Mouse (Mus musculus) heart, adult 2 months (tissue): ENCODE results near the gene Gm20390. TPM values are rescaled to one million over a fixed set of nuclear protein-coding genes. Genes with fewer than 3 reads are reported as not detected.
A peak's percentile ranks its signal among the peaks of the same experiment; 100 is the strongest.

Source experiments
- DNase-seq, 2 experiments: peaks; one replicate each; pipeline ENCODE4 v3.0.0; 2021
- H3K27ac ChIP-seq: fragments of 200-600 bp; 2 replicates; pipeline ENCODE4 v1.8.1; 2022
- H3K27me3 ChIP-seq: fragments of 200-500 bp; 2 replicates; pipeline ENCODE4 v1.6.1; 2012; ENCODE audit warnings: mild to moderate bottlenecking, low read length, inconsistent platforms, mixed read lengths; ENCODE audit not compliant: control insufficient read depth, insufficient read depth
- H3K36me3 ChIP-seq: fragments of 200-500 bp; 2 replicates; pipeline ENCODE4 v1.6.1; 2012; ENCODE audit warnings: low read length, inconsistent platforms; ENCODE audit not compliant: control insufficient read depth, insufficient read depth
- H3K4me1 ChIP-seq: fragments of 200-500 bp; 2 replicates; pipeline ENCODE4 v1.6.1; 2011; ENCODE audit warnings: low read length; ENCODE audit not compliant: control insufficient read depth, insufficient read depth
- H3K4me3 ChIP-seq: fragments of 200-600 bp; 2 replicates; pipeline ENCODE4 v1.8.1; 2022
- H3K79me2 ChIP-seq: fragments of 200-500 bp; replicated peaks from 2 replicates; pipeline ENCODE4 v1.6.1; 2012; ENCODE audit warnings: mild to moderate bottlenecking, inconsistent platforms, low read length, moderate library complexity, mixed read lengths; ENCODE audit not compliant: control insufficient read depth, insufficient read depth
- H3K9ac ChIP-seq: fragments of 200-500 bp; 2 replicates; pipeline ENCODE4 v1.6.1; 2012; ENCODE audit warnings: low read depth, mild to moderate bottlenecking, control low read depth, inconsistent platforms, low read length, mixed read lengths
- CTCF ChIP-seq: fragments of 200-600 bp; IDR thresholded peaks from 2 replicates; pipeline ENCODE4 v1.8.1; 2022; ENCODE audit warnings: antibody characterized with exemption, mild to moderate bottlenecking, moderate library complexity
- EP300 ChIP-seq: fragments of 200-500 bp; IDR thresholded peaks from 2 replicates; pipeline ENCODE4 v1.6.1; 2011; ENCODE audit warnings: low read depth, low read length, control low read depth; ENCODE audit not compliant: insufficient read depth
- POLR2A ChIP-seq: fragments of 200-500 bp; IDR thresholded peaks from 2 replicates; pipeline ENCODE4 v1.6.1; 2011; ENCODE audit warnings: mild to moderate bottlenecking, low read depth, low read length, control low read depth; ENCODE audit not compliant: insufficient read depth
- WGBS: fragments of 180-500 bp; shearing (Covaris S2); methylation state at CpG from one replicate; pipeline ENCODE4 v1.1.7; 2018; 5-methylcytosine and 5-hydroxymethylcytosine counted together
- intact Hi-C: fragments of 180-260 bp; cut with DNase I; formaldehyde crosslinking; loops from one replicate; pipeline ENCODE4 v1.15.1; 2025
- polyA plus RNA-seq: library from polyadenylated mRNA; depleted of rRNA; stranded (reverse); fragments of >200 nt; gene quantifications from 2 replicates; pipeline ENCODE4 v1.2.3, GENCODE M21; 2012
- total RNA-seq, 2 experiments: library from RNA; stranded (reverse); gene quantifications; 2 replicates each; pipeline ENCODE4 v1.2.3; 2021

The Gm20390 gene
- total and polyA plus RNA-seq, 3 experiments = 7.4 to 11.4 (median 10.5) TPM

- WGBS = 75% methylated on average over 4 of the region's 4 CpGs
- TF ChIP-seq CTCF (no peak), POLR2A (no peak), EP300 (no peak)
- H3K27ac ChIP-seq = peak overlapping the region; percentile 91
- H3K4me3 ChIP-seq = no peak overlapping the region
- H3K79me2 ChIP-seq = no peaks in the 10 kb centered on the region
- intact Hi-C loops = no loop called here
- H3K9ac ChIP-seq = no peak overlapping the region
- H3K36me3 ChIP-seq = peaks cover 4% of the 10 kb centered on the region
- H3K27me3 ChIP-seq = no peaks in the 10 kb centered on the region
- DNase-seq = no peak
- peaks cover 16% of the 10 kb centered on the region for H3K4me1 ChIP-seq
Measured at GRCm38 (mm10) chr11:93987026-93987425, 18.9 kb upstream of the Gm20390 start.

DNA sequence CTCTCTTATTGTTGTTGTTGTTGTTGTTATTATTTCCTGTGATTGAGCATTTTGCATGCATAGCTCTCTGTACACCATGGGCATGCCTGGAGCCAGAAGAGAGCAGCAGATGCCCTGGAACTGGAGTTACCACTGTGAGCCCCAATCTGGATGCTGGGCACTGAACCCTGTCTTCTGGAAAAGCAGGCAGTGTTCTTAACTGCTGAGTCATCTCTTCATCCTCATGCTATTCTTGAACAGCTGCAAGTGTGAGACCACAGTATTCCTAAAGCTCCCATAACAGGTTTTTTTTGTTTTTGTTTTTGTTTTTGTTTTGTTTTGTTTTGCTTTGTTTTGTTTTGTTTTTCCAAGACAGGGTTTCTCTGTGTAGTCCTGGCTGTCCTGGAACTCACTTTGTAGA lies 18.2 kb upstream of the Gm20390 start:
- Histone ChIP-seq H3K79me2 (no peaks in the 10 kb centered on the region), H3K27me3 (no peaks in the 10 kb centered on the region), H3K4me1 (peaks cover 16% of the 10 kb centered on the region), H3K4me3 (no peak overlapping the region), H3K9ac (no peak overlapping the region), H3K36me3 (peaks cover 4% of the 10 kb centered on the region), H3K27ac (peak overlapping the region; percentile 91; the same call in 1 of the 2 replicates)
- DNase-seq = no peak
- no peak for TF ChIP-seq EP300
- no peak for TF ChIP-seq POLR2A
- no peak for TF ChIP-seq CTCF
- intact Hi-C loops = no loop called here

GRCm38 (mm10) chr11:93985265-93985664 lies 17.2 kb upstream of the Gm20390 start:
- no peak overlapping the region for H3K4me3 ChIP-seq
- no peaks in the 10 kb centered on the region for H3K27me3 ChIP-seq
- H3K4me1 ChIP-seq = peaks cover 16% of the 10 kb centered on the region
- TF ChIP-seq EP300 (no peak), CTCF (no peak), POLR2A (no peak)
- no peak overlapping the region for H3K27ac ChIP-seq
- no peaks in the 10 kb centered on the region for H3K79me2 ChIP-seq
- no peak overlapping the region for H3K9ac ChIP-seq
- DNase-seq = no peak
- intact Hi-C loops = no loop called here
- H3K36me3 ChIP-seq = peaks cover 4% of the 10 kb centered on the region
- 86% methylated on average over 5 of the region's 5 CpGs for WGBS

DNA sequence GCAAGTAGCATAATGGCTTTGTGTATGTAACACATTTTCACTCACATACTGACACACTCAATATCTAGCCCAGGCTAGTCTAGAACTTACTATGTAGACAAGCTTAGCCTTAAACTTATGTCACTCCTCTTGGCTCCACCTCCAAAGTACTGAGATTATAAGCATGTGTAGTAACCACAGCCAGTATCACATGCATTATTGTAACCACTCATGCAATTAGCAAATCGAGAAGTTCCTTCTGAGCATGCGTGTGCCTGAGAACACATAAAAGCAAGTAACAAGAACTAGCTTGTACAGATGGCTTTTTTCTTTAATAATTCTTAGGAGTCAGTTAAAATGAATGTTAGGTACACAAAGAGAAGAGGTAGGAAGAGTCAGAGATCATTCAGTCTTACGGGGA lies 16.5 kb upstream of the Gm20390 start:
- WGBS = 94% methylated on average over 3 of the region's 3 CpGs
- no peak overlapping the region for H3K9ac ChIP-seq
- peaks cover 4% of the 10 kb centered on the region for H3K36me3 ChIP-seq
- H3K4me3 ChIP-seq = no peak overlapping the region
- peaks cover 16% of the 10 kb centered on the region for H3K4me1 ChIP-seq
- no peaks in the 10 kb centered on the region for H3K27me3 ChIP-seq
- H3K79me2 ChIP-seq = no peaks in the 10 kb centered on the region
- TF ChIP-seq POLR2A (no peak), CTCF (no peak), EP300 (no peak)
- intact Hi-C loops = no loop called here
- H3K27ac ChIP-seq = no peak overlapping the region
- DNase-seq = no peak

GRCm38 (mm10) chr11:93979502-93980049 lies 11.5 kb upstream of the Gm20390 start:
- no peaks in the 10 kb centered on the region for H3K79me2 ChIP-seq
- intact Hi-C loops = no loop called here
- no peak overlapping the region for H3K27ac ChIP-seq
- no peaks in the 10 kb centered on the region for H3K4me1 ChIP-seq
- no peak for DNase-seq
- H3K36me3 ChIP-seq = no peaks in the 10 kb centered on the region
- H3K9ac ChIP-seq = no peak overlapping the region
- no peak overlapping the region for H3K4me3 ChIP-seq
- WGBS = 61% methylated on average over 6 of the region's 6 CpGs
- no peaks in the 10 kb centered on the region for H3K27me3 ChIP-seq
- TF ChIP-seq EP300 = no peak
- no peak for TF ChIP-seq CTCF
- TF ChIP-seq POLR2A = no peak

DNA sequence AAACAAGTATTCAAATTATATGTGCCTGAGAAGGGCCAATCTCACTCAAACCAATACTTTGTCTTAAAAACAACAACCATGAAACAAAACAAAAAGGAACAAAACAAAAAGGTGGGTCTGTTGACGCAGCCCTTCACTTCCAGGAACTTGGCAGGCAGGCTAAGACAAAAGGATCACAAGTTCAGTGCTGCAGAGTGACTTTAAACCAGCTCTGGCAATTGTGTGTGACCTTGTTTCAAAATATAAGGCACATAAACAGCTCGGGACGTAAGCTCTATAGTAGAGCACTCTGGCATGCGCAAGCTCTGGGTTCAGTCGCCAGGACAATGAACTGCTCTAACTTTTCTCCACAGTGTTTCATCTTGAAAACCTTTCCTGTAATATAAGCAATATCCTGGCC lies 4.9 kb upstream of the Gm20390 start:
- WGBS = 68% methylated on average over 5 of the region's 5 CpGs
- Histone ChIP-seq H3K36me3 (no peaks in the 10 kb centered on the region), H3K9ac (no peak overlapping the region), H3K79me2 (no peaks in the 10 kb centered on the region), H3K4me3 (no peak overlapping the region), H3K27me3 (no peaks in the 10 kb centered on the region), H3K4me1 (peaks cover 2% of the 10 kb centered on the region), H3K27ac (no peak overlapping the region)
- no peak for DNase-seq
- intact Hi-C loops = no loop called here
- no peak for TF ChIP-seq POLR2A
